Mouse (Mus musculus): Measurements from ENCODE around the gene Cavin4.

- TF ChIP-seq CTCF (IDR thresholded peaks at IDR 0.05; ENCODE audit: borderline replicate concordance, insufficient read depth, low read length) (no peak), POLR2A (IDR thresholded peaks at IDR 0.05; ENCODE audit: low read depth, low read length) (no peak)
Observed at GRCm38 (mm10) chr4:48688148-48688547, 24.8 kb downstream of the Cavin4 start.
